Mouse (Mus musculus): ENCODE data around the gene Hecw2. TPM values are rescaled to one million over a fixed set of nuclear protein-coding genes. Genes with fewer than 3 reads are reported as not detected.

Hecw2 gene
- polyA plus RNA-seq, 2 experiments: 0.17 to 0.26 TPM

DNA sequence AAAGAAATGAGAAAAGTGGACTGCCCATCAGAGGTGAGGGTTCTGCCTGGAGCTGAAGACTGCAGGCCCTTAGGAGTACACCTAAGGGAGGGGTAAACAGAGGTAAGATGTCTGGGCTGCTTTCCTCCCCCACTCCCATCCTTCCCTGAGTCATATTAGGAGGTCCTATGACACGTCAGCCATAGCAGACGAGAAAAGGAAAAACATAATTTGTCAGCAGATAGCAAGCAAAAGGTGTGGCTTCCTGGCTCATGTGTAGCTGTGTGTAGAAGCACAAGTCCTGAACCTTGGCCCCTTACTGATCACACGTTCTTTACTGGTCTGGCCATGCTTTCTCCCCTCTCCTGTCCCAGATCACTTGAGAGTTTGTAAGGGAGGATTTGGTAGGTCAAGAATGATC lies 397.2 kb downstream of the Hecw2 start:
- Histone ChIP-seq H3K4me2 (ENCODE audit: low read depth) (no peak overlapping the region), H3K9me3 (ENCODE audit: control insufficient read depth, low read length) (no peaks in the 10 kb centered on the region), H3K36me3 (replicated peaks; ENCODE audit: control insufficient read depth, insufficient read depth, low read depth) (no peaks in the 10 kb centered on the region), H3K4me1 (replicated peaks; ENCODE audit: control insufficient read depth in 2 of 2, insufficient read depth in 2 of 2, low read length in 1 of 2) (no peaks in the 10 kb centered on the region), H3K9ac (replicated peaks) (no peak overlapping the region), H3K4me3 (ENCODE audit: insufficient read depth in 1 of 2, low read depth in 2 of 2, low read length in 2 of 2) (no peak overlapping the region), H3K27me3 (ENCODE audit: control insufficient read depth, insufficient read depth, low read length) (no peaks in the 10 kb centered on the region), H3K27ac (no peak overlapping the region)
- TF ChIP-seq EP300 (IDR thresholded peaks at IDR 0.05; ENCODE audit: low read depth) (no peak), CTCF (IDR thresholded peaks at IDR 0.05; ENCODE audit: low read depth) (no peak)
- ATAC-seq (ENCODE audit: insufficient read depth): no peak
- 24% methylated on average over 3 of the region's 3 CpGs for WGBS (ENCODE audit: insufficient replicate concordance)
- DNase-seq (ENCODE audit: low read depth in 3 of 3, low spot score in 3 of 3): no peak

DNA sequence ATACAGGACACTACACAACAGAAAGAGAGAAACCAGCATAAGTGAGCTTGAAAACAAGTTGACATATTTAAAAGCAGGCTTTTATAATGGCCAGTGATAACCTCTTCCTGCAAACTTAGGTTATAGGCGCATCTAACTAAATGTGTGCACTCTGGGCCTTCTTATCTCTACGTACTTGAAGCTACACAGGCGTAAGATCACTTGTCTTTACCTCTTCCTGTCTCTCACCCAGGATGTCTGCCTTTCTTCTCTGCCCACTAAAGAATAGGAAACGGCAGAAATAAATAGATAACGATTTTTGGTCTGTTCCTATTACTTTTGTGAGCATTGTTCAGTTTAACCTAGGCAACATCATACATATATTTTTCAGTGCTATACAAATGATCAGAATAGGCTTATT lies 397.9 kb downstream of the Hecw2 start:
- WGBS (ENCODE audit: insufficient replicate concordance): 15% methylated on average over 5 of the region's 5 CpGs
- DNase-seq (ENCODE audit: low read depth in 3 of 3, low spot score in 3 of 3) (no peak), ATAC-seq (ENCODE audit: insufficient read depth) (no peak)
- TF ChIP-seq EP300 (IDR thresholded peaks at IDR 0.05; ENCODE audit: low read depth) (no peak), CTCF (IDR thresholded peaks at IDR 0.05; ENCODE audit: low read depth) (no peak)
- Histone ChIP-seq H3K4me1 (replicated peaks; ENCODE audit: control insufficient read depth in 2 of 2, insufficient read depth in 2 of 2, low read length in 1 of 2) (no peaks in the 10 kb centered on the region), H3K27me3 (ENCODE audit: control insufficient read depth, insufficient read depth, low read length) (no peaks in the 10 kb centered on the region), H3K4me3 (ENCODE audit: insufficient read depth in 1 of 2, low read depth in 2 of 2, low read length in 2 of 2) (no peak overlapping the region), H3K36me3 (replicated peaks; ENCODE audit: control insufficient read depth, insufficient read depth, low read depth) (no peaks in the 10 kb centered on the region), H3K27ac (no peak overlapping the region), H3K9me3 (ENCODE audit: control insufficient read depth, low read length) (no peaks in the 10 kb centered on the region), H3K4me2 (ENCODE audit: low read depth) (no peak overlapping the region), H3K9ac (replicated peaks) (no peak overlapping the region)

DNA sequence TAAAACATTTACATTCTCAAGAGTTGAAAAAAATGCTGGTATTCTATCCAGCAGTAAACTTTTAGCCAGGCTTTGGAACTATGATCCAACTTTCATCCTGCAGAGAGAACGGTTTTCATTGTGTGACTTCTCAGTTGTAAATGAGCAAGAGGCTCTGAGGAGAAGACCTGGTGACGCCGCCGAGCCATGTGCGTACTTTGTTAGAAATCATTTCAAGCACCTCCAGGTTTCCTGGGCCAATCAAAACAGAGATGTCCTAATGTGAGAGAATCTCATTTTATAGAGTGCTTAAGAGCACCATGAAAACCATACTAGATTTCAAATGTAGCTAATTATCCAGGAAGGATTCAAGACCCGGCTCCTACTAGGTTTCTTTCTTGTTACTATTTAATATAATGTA lies 398.7 kb downstream of the Hecw2 start:
- Histone ChIP-seq H3K27me3 (ENCODE audit: control insufficient read depth, insufficient read depth, low read length) (no peaks in the 10 kb centered on the region), H3K4me3 (ENCODE audit: insufficient read depth in 1 of 2, low read depth in 2 of 2, low read length in 2 of 2) (no peak overlapping the region), H3K4me1 (replicated peaks; ENCODE audit: control insufficient read depth in 2 of 2, insufficient read depth in 2 of 2, low read length in 1 of 2) (no peaks in the 10 kb centered on the region), H3K4me2 (ENCODE audit: low read depth) (no peak overlapping the region), H3K9me3 (ENCODE audit: control insufficient read depth, low read length) (no peaks in the 10 kb centered on the region), H3K9ac (replicated peaks) (no peak overlapping the region), H3K27ac (no peak overlapping the region), H3K36me3 (replicated peaks; ENCODE audit: control insufficient read depth, insufficient read depth, low read depth) (no peaks in the 10 kb centered on the region)
- 76% methylated on average over 6 of the region's 6 CpGs for WGBS (ENCODE audit: insufficient replicate concordance)
- DNase-seq (ENCODE audit: low read depth in 3 of 3, low spot score in 3 of 3) (no peak), ATAC-seq (ENCODE audit: insufficient read depth) (no peak)
- TF ChIP-seq EP300 (IDR thresholded peaks at IDR 0.05; ENCODE audit: low read depth): no peak
- TF ChIP-seq CTCF (IDR thresholded peaks at IDR 0.05; ENCODE audit: low read depth): no peak

DNA sequence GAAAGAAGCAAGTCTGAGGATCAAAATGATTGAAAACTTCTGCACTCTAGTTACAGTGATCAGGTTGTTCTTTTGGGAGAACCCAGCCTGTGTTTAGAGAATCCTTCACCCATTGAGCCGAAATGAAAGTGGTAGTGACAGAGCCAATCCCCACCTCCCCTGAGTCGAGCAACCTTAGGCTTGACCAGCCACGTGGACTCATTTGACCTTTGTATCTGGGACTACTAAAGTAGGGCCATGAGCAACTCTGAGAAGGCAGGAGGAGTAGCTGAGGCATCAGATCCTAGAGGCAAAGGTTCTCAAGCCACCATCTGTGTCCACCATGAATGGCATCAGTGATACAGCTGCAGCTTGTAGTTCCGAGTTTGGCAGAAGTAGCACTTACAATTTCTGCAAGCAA lies 399.4 kb downstream of the Hecw2 start:
- Histone ChIP-seq H3K9ac (replicated peaks) (no peak overlapping the region), H3K9me3 (ENCODE audit: control insufficient read depth, low read length) (no peaks in the 10 kb centered on the region), H3K4me1 (replicated peaks; ENCODE audit: control insufficient read depth in 2 of 2, insufficient read depth in 2 of 2, low read length in 1 of 2) (no peaks in the 10 kb centered on the region), H3K4me3 (ENCODE audit: insufficient read depth in 1 of 2, low read depth in 2 of 2, low read length in 2 of 2) (no peak overlapping the region), H3K36me3 (replicated peaks; ENCODE audit: control insufficient read depth, insufficient read depth, low read depth) (no peaks in the 10 kb centered on the region), H3K27me3 (ENCODE audit: control insufficient read depth, insufficient read depth, low read length) (no peaks in the 10 kb centered on the region), H3K27ac (no peak overlapping the region), H3K4me2 (ENCODE audit: low read depth) (no peak overlapping the region)
- TF ChIP-seq EP300 (IDR thresholded peaks at IDR 0.05; ENCODE audit: low read depth) (no peak), CTCF (IDR thresholded peaks at IDR 0.05; ENCODE audit: low read depth) (no peak)
- 54% methylated on average over 4 of the region's 4 CpGs for WGBS (ENCODE audit: insufficient replicate concordance)
- DNase-seq (ENCODE audit: low read depth in 3 of 3, low spot score in 3 of 3) (no peak), ATAC-seq (ENCODE audit: insufficient read depth) (no peak)

DNA sequence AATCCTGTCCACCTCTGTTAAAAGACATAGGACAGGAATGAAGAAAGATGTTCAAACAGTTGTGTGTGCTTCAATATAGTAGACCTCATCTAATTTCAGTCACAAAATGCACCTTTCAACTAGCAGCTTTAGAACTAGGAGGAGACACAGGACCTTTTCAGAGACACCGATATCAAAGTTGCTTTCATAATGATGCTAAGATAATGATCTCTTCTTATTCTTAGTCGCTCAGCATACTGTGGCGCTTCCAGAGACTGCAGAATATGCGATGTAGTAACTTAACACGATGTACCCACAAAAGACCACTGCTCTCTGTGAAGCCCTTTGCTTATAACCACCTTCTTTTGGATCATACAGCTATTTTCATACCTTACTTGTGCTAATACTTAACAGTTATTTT lies 399.9 kb downstream of the Hecw2 start:
- Histone ChIP-seq H3K36me3 (replicated peaks; ENCODE audit: control insufficient read depth, insufficient read depth, low read depth) (no peaks in the 10 kb centered on the region), H3K4me1 (replicated peaks; ENCODE audit: control insufficient read depth in 2 of 2, insufficient read depth in 2 of 2, low read length in 1 of 2) (no peaks in the 10 kb centered on the region), H3K27ac (no peak overlapping the region), H3K4me3 (ENCODE audit: insufficient read depth in 1 of 2, low read depth in 2 of 2, low read length in 2 of 2) (no peak overlapping the region), H3K27me3 (ENCODE audit: control insufficient read depth, insufficient read depth, low read length) (no peaks in the 10 kb centered on the region), H3K4me2 (ENCODE audit: low read depth) (no peak overlapping the region), H3K9ac (replicated peaks) (no peak overlapping the region), H3K9me3 (ENCODE audit: control insufficient read depth, low read length) (no peaks in the 10 kb centered on the region)
- TF ChIP-seq CTCF (IDR thresholded peaks at IDR 0.05; ENCODE audit: low read depth): no peak
- TF ChIP-seq EP300 (IDR thresholded peaks at IDR 0.05; ENCODE audit: low read depth): no peak
- 67% methylated on average over 5 of the region's 5 CpGs for WGBS (ENCODE audit: insufficient replicate concordance)
- no peak for DNase-seq (ENCODE audit: low read depth in 3 of 3, low spot score in 3 of 3)
- no peak for ATAC-seq (ENCODE audit: insufficient read depth)

Data from liver, embryonic 14.5 days (tissue).